Mouse (Mus musculus) stomach, embryonic 15.5 days (tissue): ENCODE results near the gene Slc38a10. TPM values are rescaled to one million over a fixed set of nuclear protein-coding genes. Genes with fewer than 3 reads are reported as not detected.

ENCODE experiments used
- ATAC-seq: fragments of 200-750 bp; cut with Nextera tagmentation; 2 replicates; pipeline ENCODE4 v1.8.0; 2017; ENCODE audit warnings: low read depth, moderate number of reproducible peaks, moderate TSS enrichment; ENCODE audit not compliant: insufficient read depth, low FRiP score
- H3K27ac ChIP-seq: fragments of 300-500 bp; sonication (generic); 2 replicates; pipeline ENCODE4 v1.5.1; 2015; ENCODE audit warnings: mild to moderate bottlenecking, inconsistent platforms
- H3K27me3 ChIP-seq: fragments of 300-500 bp; sonication (generic); replicated peaks from 2 replicates; pipeline ENCODE4 v1.6.1; 2015; ENCODE audit warnings: inconsistent platforms
- H3K36me3 ChIP-seq: fragments of 300-500 bp; sonication (generic); 2 replicates; pipeline ENCODE4 v1.6.1; 2015; ENCODE audit warnings: inconsistent platforms
- H3K4me1 ChIP-seq: fragments of 300-500 bp; sonication (generic); 2 replicates; pipeline ENCODE4 v1.6.1; 2015; ENCODE audit warnings: inconsistent platforms
- H3K4me2 ChIP-seq: fragments of 300-500 bp; sonication (generic); 2 replicates; pipeline ENCODE4 v1.6.1; 2015; ENCODE audit warnings: mild to moderate bottlenecking, inconsistent platforms
- H3K4me3 ChIP-seq: fragments of 300-500 bp; sonication (generic); replicated peaks from 2 replicates; pipeline ENCODE4 v1.5.1; 2015; ENCODE audit warnings: inconsistent platforms
- H3K9ac ChIP-seq: fragments of 300-500 bp; sonication (generic); 2 replicates; pipeline ENCODE4 v1.6.1; 2015; ENCODE audit warnings: inconsistent platforms
- H3K9me3 ChIP-seq: fragments of 300-500 bp; sonication (generic); 2 replicates; pipeline ENCODE4 v1.6.1; 2016; ENCODE audit warnings: inconsistent platforms
- WGBS: fragments of 180-500 bp; shearing (Covaris S2); methylation state at CpG from one replicate; pipeline ENCODE4 v1.1.7; 2015; 5-methylcytosine and 5-hydroxymethylcytosine counted together
- polyA plus RNA-seq: library from polyadenylated mRNA; unstranded; fragments of >200 nt; fragmentation: Nextera tagmentation; extraction: Ambion mirVana; gene quantifications from 2 replicates; pipeline ENCODE4 v1.2.1, GENCODE M21; 2015

Slc38a10 gene
- polyA plus RNA-seq, 1 experiment from 2014 or later = 87.2 TPM

- peak overlapping the region; percentile 92 for H3K4me3 ChIP-seq
- 43% methylated on average over 6 of the region's 6 CpGs for WGBS
Observed at GRCm38 (mm10) chr11:120149510-120150200, 1.5 kb downstream of the Slc38a10 start.

GRCm38 (mm10) chr11:120148201-120148855 lies 2.8 kb downstream of the Slc38a10 start:
- Histone ChIP-seq H3K36me3 (no peaks in the 10 kb centered on the region), H3K27ac (no peak overlapping the region), H3K9me3 (no peaks in the 10 kb centered on the region), H3K4me1 (peaks cover 28% of the 10 kb centered on the region), H3K9ac (no peak overlapping the region), H3K4me3 (no peak overlapping the region), H3K27me3 (no peaks in the 10 kb centered on the region), H3K4me2 (no peak overlapping the region)
- ATAC-seq = no peak
- 72% methylated on average over 8 of the region's 8 CpGs for WGBS

More at GRCm38 (mm10) chr11:120149510-120150200, 1.5 kb downstream of the Slc38a10 start:
- no peak overlapping the region for H3K27ac ChIP-seq
- H3K36me3 ChIP-seq = no peaks in the 10 kb centered on the region
- no peaks in the 10 kb centered on the region for H3K27me3 ChIP-seq
- H3K9ac ChIP-seq = peak overlapping the region; percentile 72; the same call in 1 of the 2 replicates
- H3K9me3 ChIP-seq = no peaks in the 10 kb centered on the region
- peak overlapping the region; percentile 68 for H3K4me2 ChIP-seq
- ATAC-seq = no peak
- peaks cover 21% of the 10 kb centered on the region for H3K4me1 ChIP-seq

GRCm38 (mm10) chr11:120143708-120144497 lies 7.2 kb downstream of the Slc38a10 start:
- H3K27ac ChIP-seq = 0 out of 2 replicates have a peak overlapping the region, but pooled peaks have one; percentile 23
- H3K4me2 ChIP-seq = no peak overlapping the region
- no peaks in the 10 kb centered on the region for H3K36me3 ChIP-seq
- no peak overlapping the region for H3K4me3 ChIP-seq
- H3K9ac ChIP-seq = no peak overlapping the region
- peaks cover 23% of the 10 kb centered on the region for H3K4me1 ChIP-seq
- no peaks in the 10 kb centered on the region for H3K27me3 ChIP-seq
- no peak for ATAC-seq
- WGBS = 61% methylated on average over 13 of the region's 13 CpGs
- H3K9me3 ChIP-seq = no peaks in the 10 kb centered on the region

DNA sequence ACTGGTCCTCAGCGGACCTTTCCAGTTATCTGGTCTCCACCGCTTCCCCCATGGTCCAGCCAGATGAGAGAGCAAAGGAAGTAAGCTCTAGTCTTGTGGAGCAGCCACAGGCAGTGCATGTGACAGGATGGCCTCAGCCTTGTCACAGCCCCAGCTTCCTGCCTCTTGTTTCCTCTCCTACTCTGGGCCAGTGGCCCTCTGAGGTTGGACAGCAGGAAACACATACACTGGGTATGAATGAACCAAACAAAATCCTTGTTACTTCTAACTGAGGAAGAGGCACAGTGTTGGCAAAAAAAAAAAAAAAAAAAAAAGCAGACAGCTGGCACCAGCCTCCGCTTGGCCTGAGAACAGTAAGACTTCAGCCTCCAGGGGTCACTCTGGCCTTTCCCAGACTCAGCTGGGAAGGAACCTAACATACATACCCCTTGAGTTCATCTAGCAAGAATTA lies 8.5 kb downstream of the Slc38a10 start:
- peak; percentile 65 for ATAC-seq
- Histone ChIP-seq H3K9me3 (no peaks in the 10 kb centered on the region), H3K4me3 (no peak overlapping the region), H3K27ac (peak overlapping the region; percentile 23), H3K9ac (no peak overlapping the region), H3K36me3 (no peaks in the 10 kb centered on the region), H3K27me3 (no peaks in the 10 kb centered on the region), H3K4me2 (no peak overlapping the region), H3K4me1 (peaks cover 21% of the 10 kb centered on the region)
- WGBS = 75% methylated on average over 3 of the region's 3 CpGs

GRCm38 (mm10) chr11:120140255-120140654 lies 10.9 kb downstream of the Slc38a10 start:
- no peaks in the 10 kb centered on the region for H3K27me3 ChIP-seq
- peaks cover 37% of the 10 kb centered on the region for H3K4me1 ChIP-seq
- H3K4me2 ChIP-seq = no peak overlapping the region
- H3K4me3 ChIP-seq = no peak overlapping the region
- no peaks in the 10 kb centered on the region for H3K9me3 ChIP-seq
- no peak overlapping the region for H3K9ac ChIP-seq
- no peak for ATAC-seq
- H3K27ac ChIP-seq = no peak overlapping the region
- WGBS = 70% methylated on average over 6 of the region's 6 CpGs
- H3K36me3 ChIP-seq = no peaks in the 10 kb centered on the region

- Histone ChIP-seq H3K36me3 (no peaks in the 10 kb centered on the region), H3K27me3 (no peaks in the 10 kb centered on the region), H3K9ac (no peak overlapping the region), H3K4me3 (no peak overlapping the region), H3K27ac (no peak overlapping the region), H3K9me3 (no peaks in the 10 kb centered on the region), H3K4me1 (peaks cover 44% of the 10 kb centered on the region), H3K4me2 (no peak overlapping the region)
- WGBS = 78% methylated on average over 10 of the region's 10 CpGs
- ATAC-seq = no peak
Observed at GRCm38 (mm10) chr11:120139309-120139731, 11.8 kb downstream of the Slc38a10 start.

DNA sequence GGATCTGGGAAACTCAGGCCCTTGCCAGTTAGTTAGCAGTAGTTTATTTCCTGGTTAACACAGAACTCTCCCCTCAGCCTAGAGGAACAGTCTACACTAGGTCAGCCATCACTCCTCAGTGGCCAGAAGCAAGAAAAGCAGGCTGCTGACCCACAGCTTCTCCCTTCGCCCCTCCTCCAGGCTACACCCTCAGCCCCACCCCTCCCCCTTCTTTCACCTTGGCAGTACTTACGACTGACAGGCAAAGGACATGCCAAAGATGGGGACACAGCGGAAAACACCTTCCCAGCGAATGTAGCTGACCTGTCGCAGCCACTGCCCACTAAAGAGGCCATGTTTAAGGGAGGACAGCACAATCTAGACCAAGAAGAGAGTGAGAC lies 13.5 kb downstream of the Slc38a10 start:
- Histone ChIP-seq H3K36me3 (no peaks in the 10 kb centered on the region), H3K9ac (no peak overlapping the region), H3K4me1 (peaks cover 34% of the 10 kb centered on the region), H3K27ac (peak overlapping the region; percentile 76), H3K4me3 (no peak overlapping the region), H3K9me3 (no peaks in the 10 kb centered on the region), H3K27me3 (no peaks in the 10 kb centered on the region), H3K4me2 (peak overlapping the region; percentile 19; the same call in 1 of the 2 replicates)
- WGBS = 40% methylated on average over 5 of the region's 5 CpGs
- peak; percentile 31; the same call in 1 of the 2 replicates for ATAC-seq

DNA sequence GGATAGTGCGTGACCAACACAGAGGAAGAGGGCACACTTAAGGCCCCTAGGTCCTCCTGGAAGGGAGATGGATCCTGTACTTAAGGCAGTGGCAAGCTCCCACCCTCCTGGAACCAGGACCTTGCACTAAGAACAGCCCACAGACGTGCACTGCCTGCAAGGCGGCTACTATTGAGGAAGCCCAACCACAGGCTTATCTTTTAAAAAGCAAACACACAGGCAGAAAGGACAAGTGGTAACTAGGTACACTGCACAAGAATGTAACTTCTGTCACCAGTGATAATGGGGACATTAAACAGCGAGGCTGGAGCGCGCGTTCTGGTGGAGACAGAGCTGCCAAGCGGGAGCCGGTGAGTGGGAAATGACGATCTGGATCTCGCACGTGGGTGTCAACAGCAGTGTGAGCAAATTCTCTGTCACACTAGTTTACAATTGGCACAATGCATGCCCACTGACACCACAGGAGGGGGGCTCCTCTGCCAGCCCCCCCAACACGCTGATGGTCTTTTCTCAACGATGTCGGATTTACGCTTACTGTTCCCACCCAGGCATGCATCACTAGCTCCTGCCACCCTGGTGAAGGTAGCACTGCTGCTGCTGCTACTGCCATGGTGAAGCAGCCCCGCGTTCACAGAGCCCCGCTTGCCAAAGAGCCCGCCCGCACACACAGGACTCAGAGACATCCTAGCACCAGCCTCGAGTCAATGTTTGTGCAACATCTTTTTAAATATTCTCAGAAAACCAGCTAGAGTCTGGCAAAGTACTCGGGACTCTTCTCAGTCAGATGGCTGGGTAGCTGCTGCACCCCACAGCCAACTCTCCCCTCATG lies 14.1 kb downstream of the Slc38a10 start:
- no peak overlapping the region for H3K9ac ChIP-seq
- H3K27ac ChIP-seq = peak overlapping the region; percentile 76
- no peaks in the 10 kb centered on the region for H3K36me3 ChIP-seq
- H3K9me3 ChIP-seq = no peaks in the 10 kb centered on the region
- no peak overlapping the region for H3K4me3 ChIP-seq
- no peaks in the 10 kb centered on the region for H3K27me3 ChIP-seq
- ATAC-seq = peak; percentile 81
- peaks cover 34% of the 10 kb centered on the region for H3K4me1 ChIP-seq
- H3K4me2 ChIP-seq = peak overlapping the region; percentile 19
- WGBS = 58% methylated on average over 23 of the region's 23 CpGs

GRCm38 (mm10) chr11:120136195-120136594 lies 15.0 kb downstream of the Slc38a10 start:
- 66% methylated on average over 8 of the region's 8 CpGs for WGBS
- Histone ChIP-seq H3K27me3 (no peaks in the 10 kb centered on the region), H3K4me1 (peaks cover 34% of the 10 kb centered on the region), H3K4me2 (peak overlapping the region; percentile 19; the same call in 1 of the 2 replicates), H3K36me3 (peaks cover 4% of the 10 kb centered on the region; the same call in 1 of the 2 replicates), H3K9ac (no peak overlapping the region), H3K4me3 (no peak overlapping the region), H3K27ac (peak overlapping the region; percentile 76), H3K9me3 (no peaks in the 10 kb centered on the region)
- ATAC-seq = no peak

GRCm38 (mm10) chr11:120134847-120135530 lies 16.2 kb downstream of the Slc38a10 start:
- Histone ChIP-seq H3K27me3 (no peaks in the 10 kb centered on the region), H3K9ac (no peak overlapping the region), H3K4me1 (peaks cover 34% of the 10 kb centered on the region), H3K4me2 (no peak overlapping the region), H3K27ac (no peak overlapping the region), H3K4me3 (no peak overlapping the region), H3K36me3 (peaks cover 5% of the 10 kb centered on the region), H3K9me3 (no peaks in the 10 kb centered on the region)
- WGBS = 82% methylated on average over 9 of the region's 9 CpGs
- no peak for ATAC-seq

- Histone ChIP-seq H3K4me3 (no peak overlapping the region), H3K27ac (no peak overlapping the region), H3K36me3 (peaks cover 13% of the 10 kb centered on the region), H3K4me1 (peaks cover 34% of the 10 kb centered on the region), H3K27me3 (no peaks in the 10 kb centered on the region), H3K9me3 (no peaks in the 10 kb centered on the region), H3K9ac (no peak overlapping the region), H3K4me2 (no peak overlapping the region)
- ATAC-seq = no peak
- 82% methylated on average over 5 of the region's 5 CpGs for WGBS
Observed at GRCm38 (mm10) chr11:120134148-120134547, 17.0 kb downstream of the Slc38a10 start.
